Mouse (Mus musculus) hindbrain, embryonic 13.5 days (tissue): ENCODE measurements around the gene Ampd2. TPM values are rescaled to one million over a fixed set of nuclear protein-coding genes. Genes with fewer than 3 reads are reported as not detected.

ENCODE experiments used
- ATAC-seq: fragments of 200-750 bp; cut with Nextera tagmentation; 2 replicates; pipeline ENCODE4 v1.8.0; 2017; ENCODE audit warnings: moderate TSS enrichment; ENCODE audit not compliant: low FRiP score
- H3K27ac ChIP-seq: fragments of 300-500 bp; sonication (generic); 2 replicates; pipeline ENCODE4 v1.5.1; 2015; ENCODE audit warnings: inconsistent platforms, mild to moderate bottlenecking, moderate library complexity
- H3K27me3 ChIP-seq: fragments of 300-500 bp; sonication (generic); 2 replicates; pipeline ENCODE4 v1.6.1; 2015; ENCODE audit warnings: mild to moderate bottlenecking, inconsistent platforms
- H3K36me3 ChIP-seq: fragments of 300-500 bp; sonication (generic); 2 replicates; pipeline ENCODE4 v1.6.1; 2015; ENCODE audit warnings: mild to moderate bottlenecking, inconsistent platforms
- H3K4me1 ChIP-seq: fragments of 300-500 bp; sonication (generic); replicated peaks from 2 replicates; pipeline ENCODE4 v1.6.1; 2015; ENCODE audit warnings: inconsistent platforms
- H3K4me2 ChIP-seq: fragments of 300-500 bp; sonication (generic); 2 replicates; pipeline ENCODE4 v1.6.1; 2015; ENCODE audit warnings: inconsistent platforms, mild to moderate bottlenecking, moderate library complexity
- H3K4me3 ChIP-seq: fragments of 300-500 bp; sonication (generic); 2 replicates; pipeline ENCODE4 v1.5.1; 2015; ENCODE audit warnings: mild to moderate bottlenecking, inconsistent platforms
- H3K9ac ChIP-seq: fragments of 300-500 bp; sonication (generic); 2 replicates; pipeline ENCODE4 v1.6.1; 2015; ENCODE audit warnings: mild to moderate bottlenecking, inconsistent platforms
- H3K9me3 ChIP-seq: fragments of 300-500 bp; sonication (generic); 2 replicates; pipeline ENCODE4 v1.6.1; 2016; ENCODE audit warnings: inconsistent platforms
- WGBS: fragments of 180-500 bp; shearing (Covaris S2); methylation state at CpG from one replicate; pipeline ENCODE4 v1.1.7; 2015; 5-methylcytosine and 5-hydroxymethylcytosine counted together
- polyA plus RNA-seq: library from polyadenylated mRNA; unstranded; fragments of >200 nt; fragmentation: Nextera tagmentation; extraction: Ambion mirVana; gene quantifications from 2 replicates; pipeline ENCODE4 v1.2.1, GENCODE M21; 2015

Gene Ampd2
- polyA plus RNA-seq, 1 experiment from 2014 or later = 50.9 TPM

GRCm38 (mm10) chr3:108113591-108114289, 27.3 kb upstream of the Ampd2 start:
- WGBS = 92% methylated on average over 7 of the region's 7 CpGs
- no peak overlapping the region for H3K9ac ChIP-seq
- no peak overlapping the region for H3K27ac ChIP-seq
- H3K4me1 ChIP-seq = no peaks in the 10 kb centered on the region
- H3K27me3 ChIP-seq = no peaks in the 10 kb centered on the region
- H3K4me3 ChIP-seq = no peak overlapping the region
- no peak overlapping the region for H3K4me2 ChIP-seq
- ATAC-seq = no peak
- H3K36me3 ChIP-seq = peaks cover 77% of the 10 kb centered on the region
- H3K9me3 ChIP-seq = no peaks in the 10 kb centered on the region

DNA sequence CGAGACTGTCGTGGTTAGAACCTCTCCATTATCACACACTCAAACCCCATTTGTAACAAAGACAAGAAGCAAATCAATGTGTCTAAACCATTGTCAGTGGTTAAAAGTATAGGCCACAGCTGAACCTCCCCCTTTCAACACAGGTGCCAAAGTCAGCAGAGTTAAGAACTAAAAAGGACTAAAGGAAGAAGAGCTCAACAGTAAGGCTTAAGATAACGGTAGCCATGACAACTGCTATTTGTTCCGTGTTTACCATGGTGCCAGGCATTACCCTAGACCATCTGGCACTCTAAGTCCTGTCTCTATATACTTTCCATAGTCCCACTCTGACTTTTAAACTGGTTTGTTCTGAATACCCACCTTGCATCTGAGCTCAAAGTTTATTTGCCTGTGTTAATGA, 26.2 kb upstream of the Ampd2 start:
- Histone ChIP-seq H3K4me2 (no peak overlapping the region), H3K27me3 (no peaks in the 10 kb centered on the region), H3K9me3 (no peaks in the 10 kb centered on the region), H3K27ac (no peak overlapping the region), H3K36me3 (peaks cover 79% of the 10 kb centered on the region), H3K9ac (no peak overlapping the region), H3K4me3 (no peak overlapping the region), H3K4me1 (no peaks in the 10 kb centered on the region)
- 85% methylated on average over 4 of the region's 4 CpGs for WGBS
- ATAC-seq = no peak

DNA sequence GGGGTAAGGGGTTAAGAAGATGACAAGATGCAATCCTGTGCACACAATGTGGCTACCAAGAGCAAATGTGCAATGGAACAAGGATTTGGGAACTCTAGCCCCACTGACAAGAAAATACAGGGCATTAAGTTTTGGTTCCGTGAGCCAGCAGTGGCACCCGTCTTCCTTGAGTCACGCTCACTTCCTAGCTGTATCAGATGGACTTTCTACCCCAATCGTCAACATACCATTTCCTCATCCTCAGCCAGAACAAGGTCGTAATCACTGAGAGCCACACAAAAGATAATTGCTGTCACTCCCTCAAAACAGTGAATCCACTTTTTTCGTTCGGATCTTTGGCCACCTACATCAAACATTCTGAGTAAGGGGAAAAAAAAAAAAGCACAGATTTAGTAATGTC, 25.8 kb upstream of the Ampd2 start:
- H3K27ac ChIP-seq = no peak overlapping the region
- no peak overlapping the region for H3K4me3 ChIP-seq
- H3K4me1 ChIP-seq = no peaks in the 10 kb centered on the region
- no peaks in the 10 kb centered on the region for H3K9me3 ChIP-seq
- no peaks in the 10 kb centered on the region for H3K27me3 ChIP-seq
- H3K4me2 ChIP-seq = no peak overlapping the region
- no peak overlapping the region for H3K9ac ChIP-seq
- ATAC-seq = no peak
- peaks cover 77% of the 10 kb centered on the region for H3K36me3 ChIP-seq
- WGBS = 90% methylated on average over 7 of the region's 7 CpGs

DNA sequence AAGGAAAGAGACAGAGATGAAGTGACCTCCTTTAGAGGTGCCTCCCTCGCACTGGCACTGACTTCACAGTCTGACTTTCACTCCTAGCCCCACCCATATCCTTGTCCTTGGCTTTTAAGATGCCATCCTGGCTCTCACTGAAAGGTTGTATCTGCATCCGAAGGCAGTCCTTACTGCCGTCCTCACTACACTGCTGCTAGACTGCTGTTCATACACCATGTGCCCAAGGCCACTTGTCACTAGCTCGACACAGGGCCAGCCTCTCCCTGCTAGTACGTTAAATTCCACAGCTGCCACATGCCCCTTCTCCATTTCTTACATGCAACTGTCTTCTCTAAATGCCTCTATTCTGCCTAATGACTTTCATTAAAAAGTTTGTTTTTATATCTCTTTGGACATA, 24.9 kb upstream of the Ampd2 start:
- Histone ChIP-seq H3K9ac (no peak overlapping the region), H3K4me1 (no peaks in the 10 kb centered on the region), H3K27me3 (no peaks in the 10 kb centered on the region), H3K4me2 (no peak overlapping the region), H3K4me3 (no peak overlapping the region), H3K36me3 (peaks cover 75% of the 10 kb centered on the region), H3K27ac (no peak overlapping the region), H3K9me3 (no peaks in the 10 kb centered on the region)
- ATAC-seq = no peak
- WGBS = 90% methylated on average over 5 of the region's 5 CpGs

GRCm38 (mm10) chr3:108105281-108105680, 18.8 kb upstream of the Ampd2 start:
- no peak overlapping the region for H3K4me3 ChIP-seq
- ATAC-seq = no peak
- H3K4me1 ChIP-seq = peaks cover 9% of the 10 kb centered on the region; the same call in 1 of the 2 replicates
- peaks cover 44% of the 10 kb centered on the region for H3K36me3 ChIP-seq
- H3K27ac ChIP-seq = no peak overlapping the region
- 90% methylated on average over 3 of the region's 3 CpGs for whole genome bisulfite sequencing
- no peak overlapping the region for H3K4me2 ChIP-seq
- H3K9me3 ChIP-seq = no peaks in the 10 kb centered on the region
- H3K9ac ChIP-seq = no peak overlapping the region
- H3K27me3 ChIP-seq = no peaks in the 10 kb centered on the region

DNA sequence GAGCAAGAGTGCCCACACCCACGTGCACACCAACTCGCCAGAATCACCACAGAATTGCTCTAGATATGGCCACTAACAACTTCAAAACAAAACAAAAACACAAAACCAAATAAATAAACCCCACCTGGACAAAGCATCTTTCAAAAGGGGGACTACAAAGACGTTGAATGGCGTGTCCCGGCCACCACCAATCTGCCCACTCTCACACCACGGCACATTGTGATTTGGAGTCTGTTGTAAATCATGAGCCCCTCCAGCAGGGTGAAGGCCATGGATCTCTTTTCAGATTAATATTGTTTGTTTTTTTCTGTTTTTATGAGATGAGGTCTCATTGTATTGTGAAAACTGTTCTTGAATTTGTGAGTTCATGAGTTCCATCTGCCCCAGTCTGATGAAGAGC, 15.6 kb upstream of the Ampd2 start:
- no peak overlapping the region for H3K9ac ChIP-seq
- H3K27ac ChIP-seq = no peak overlapping the region
- no peak for ATAC-seq
- H3K4me3 ChIP-seq = no peak overlapping the region
- peaks cover 16% of the 10 kb centered on the region for H3K36me3 ChIP-seq
- H3K4me1 ChIP-seq = peaks cover 9% of the 10 kb centered on the region; the same call in 1 of the 2 replicates
- WGBS = 87% methylated on average over 6 of the region's 6 CpGs
- H3K9me3 ChIP-seq = no peaks in the 10 kb centered on the region
- no peak overlapping the region for H3K4me2 ChIP-seq
- no peaks in the 10 kb centered on the region for H3K27me3 ChIP-seq

DNA sequence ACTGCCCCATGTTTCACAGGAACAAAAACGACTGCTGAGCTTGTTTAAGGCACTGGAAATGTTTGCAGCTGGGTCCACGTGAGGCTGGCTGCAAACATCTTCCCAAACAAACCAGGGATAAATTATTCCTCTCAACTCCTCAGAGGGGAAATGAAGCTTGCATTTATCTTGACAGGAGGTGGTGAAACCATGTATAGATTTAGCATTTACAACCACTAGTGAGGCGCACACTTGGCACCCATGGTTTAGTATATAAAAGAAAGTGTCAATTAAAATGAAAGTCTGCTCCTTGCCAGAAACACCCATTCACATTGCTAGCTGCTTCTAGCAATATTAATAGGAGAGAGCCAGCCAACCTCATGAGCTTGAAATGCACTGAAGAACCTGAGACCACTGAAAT, 15.1 kb upstream of the Ampd2 start:
- Histone ChIP-seq H3K4me1 (peaks cover 9% of the 10 kb centered on the region; the same call in 1 of the 2 replicates), H3K9ac (no peak overlapping the region), H3K9me3 (no peaks in the 10 kb centered on the region), H3K36me3 (peaks cover 15% of the 10 kb centered on the region), H3K4me3 (no peak overlapping the region), H3K4me2 (no peak overlapping the region), H3K27me3 (no peaks in the 10 kb centered on the region), H3K27ac (peak overlapping the region; percentile 40)
- 37% methylated on average over 3 of the region's 3 CpGs for WGBS
- no peak for ATAC-seq

- H3K4me3 ChIP-seq = no peak overlapping the region
- H3K27me3 ChIP-seq = no peaks in the 10 kb centered on the region
- H3K27ac ChIP-seq = no peak overlapping the region
- H3K4me1 ChIP-seq = peaks cover 9% of the 10 kb centered on the region; the same call in 1 of the 2 replicates
- H3K4me2 ChIP-seq = no peak overlapping the region
- WGBS = 91% methylated on average over 6 of the region's 6 CpGs
- no peak overlapping the region for H3K9ac ChIP-seq
- H3K36me3 ChIP-seq = no peaks in the 10 kb centered on the region
- no peaks in the 10 kb centered on the region for H3K9me3 ChIP-seq
- no peak for ATAC-seq
Measured at GRCm38 (mm10) chr3:108098316-108098715, 11.9 kb upstream of the Ampd2 start.

DNA sequence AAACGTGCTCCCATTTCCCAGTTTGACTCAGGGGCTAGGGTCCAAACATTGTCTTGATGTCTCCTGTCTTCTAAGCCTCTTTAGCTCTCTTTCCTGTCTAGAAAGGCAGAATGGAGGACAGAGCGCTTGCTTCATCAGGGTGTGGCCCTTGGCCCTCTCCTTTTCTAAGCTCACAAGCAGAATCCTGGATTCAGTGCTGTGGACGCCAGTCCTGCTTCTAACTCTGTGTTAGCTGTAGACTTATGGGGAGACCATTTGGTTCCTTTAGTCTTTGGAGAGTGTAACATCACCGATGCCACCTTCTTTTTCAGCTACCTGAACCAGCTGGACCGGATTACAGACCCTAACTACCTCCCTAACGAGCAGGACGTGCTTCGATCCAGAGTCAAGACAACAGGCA, 11.2 kb upstream of the Ampd2 start:
- WGBS = 90% methylated on average over 8 of the region's 8 CpGs
- H3K9me3 ChIP-seq = no peaks in the 10 kb centered on the region
- no peaks in the 10 kb centered on the region for H3K27me3 ChIP-seq
- no peak for ATAC-seq
- no peak overlapping the region for H3K4me3 ChIP-seq
- H3K9ac ChIP-seq = no peak overlapping the region
- H3K36me3 ChIP-seq = no peaks in the 10 kb centered on the region
- no peak overlapping the region for H3K27ac ChIP-seq
- H3K4me1 ChIP-seq = peaks cover 9% of the 10 kb centered on the region; the same call in 1 of the 2 replicates
- no peak overlapping the region for H3K4me2 ChIP-seq

DNA sequence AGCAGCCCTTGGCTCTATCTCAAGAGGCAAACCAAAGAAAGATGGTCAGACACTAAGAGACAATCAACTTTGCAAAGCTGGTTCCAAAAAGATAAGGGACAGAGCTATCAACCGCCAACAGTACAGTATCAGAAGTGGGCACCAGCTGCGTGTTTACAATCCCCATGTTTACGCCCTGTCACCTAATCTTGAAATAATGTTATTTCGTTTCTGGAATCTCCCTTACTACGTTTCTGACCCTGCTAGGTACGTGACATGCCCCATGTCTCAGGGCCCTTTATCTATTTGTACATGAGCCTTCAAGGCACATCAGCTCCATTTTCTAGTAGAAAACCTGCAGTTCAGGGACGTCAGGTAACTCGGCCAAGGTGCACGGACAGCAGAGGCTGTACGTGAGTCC, 10.3 kb upstream of the Ampd2 start:
- Histone ChIP-seq H3K27me3 (no peaks in the 10 kb centered on the region), H3K9me3 (no peaks in the 10 kb centered on the region), H3K4me3 (no peak overlapping the region), H3K27ac (no peak overlapping the region), H3K4me2 (no peak overlapping the region), H3K36me3 (no peaks in the 10 kb centered on the region), H3K4me1 (peaks cover 9% of the 10 kb centered on the region; the same call in 1 of the 2 replicates), H3K9ac (no peak overlapping the region)
- ATAC-seq = no peak
- WGBS = 88% methylated on average over 10 of the region's 10 CpGs

GRCm38 (mm10) chr3:108096226-108096625, 9.8 kb upstream of the Ampd2 start:
- H3K9ac ChIP-seq = no peak overlapping the region
- no peaks in the 10 kb centered on the region for H3K27me3 ChIP-seq
- no peaks in the 10 kb centered on the region for H3K36me3 ChIP-seq
- H3K4me2 ChIP-seq = no peak overlapping the region
- no peak overlapping the region for H3K27ac ChIP-seq
- WGBS = 72% methylated on average over 8 of the region's 8 CpGs
- no peaks in the 10 kb centered on the region for H3K9me3 ChIP-seq
- peaks cover 5% of the 10 kb centered on the region; the same call in 1 of the 2 replicates for H3K4me1 ChIP-seq
- no peak overlapping the region for H3K4me3 ChIP-seq
- ATAC-seq = no peak

DNA sequence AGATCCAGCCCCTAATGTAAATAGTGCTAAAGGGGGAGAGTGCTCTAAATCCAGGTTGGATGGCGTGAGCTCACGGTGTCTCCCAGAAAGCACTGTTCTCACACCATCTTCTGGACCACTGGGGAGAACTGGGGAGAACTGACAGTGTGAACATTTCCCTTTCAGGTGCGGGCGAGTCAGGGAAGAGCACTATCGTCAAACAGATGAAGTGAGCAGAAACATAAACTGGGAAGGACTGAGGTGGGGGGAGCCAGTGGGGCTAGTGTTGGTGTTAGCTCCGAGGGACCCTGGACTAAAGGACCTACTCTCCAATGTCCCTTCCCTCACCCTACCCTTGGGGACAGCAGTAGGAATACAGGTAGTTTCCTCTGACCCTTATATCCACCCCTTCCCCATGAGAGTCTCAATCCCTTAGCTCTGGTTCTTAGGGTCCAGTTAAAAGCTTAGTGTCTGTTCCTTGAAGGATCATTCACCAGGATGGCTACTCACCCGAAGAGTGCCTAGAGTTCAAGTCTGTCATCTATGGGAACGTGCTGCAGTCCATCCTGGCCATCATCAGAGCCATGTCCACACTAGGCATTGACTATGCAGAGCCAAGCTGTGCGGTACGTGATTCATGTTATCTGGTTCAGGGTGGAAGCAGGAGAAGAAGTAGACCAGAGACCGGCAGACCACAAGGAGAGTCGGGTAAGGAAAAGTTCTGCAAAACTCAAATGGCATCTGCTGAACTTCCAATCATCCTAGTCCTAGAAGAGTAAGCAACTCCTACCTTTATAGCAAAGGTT, 8.7 kb upstream of the Ampd2 start:
- Histone ChIP-seq H3K9me3 (no peaks in the 10 kb centered on the region), H3K36me3 (no peaks in the 10 kb centered on the region), H3K9ac (no peak overlapping the region), H3K4me1 (no peaks in the 10 kb centered on the region), H3K4me3 (no peak overlapping the region), H3K4me2 (no peak overlapping the region), H3K27me3 (no peaks in the 10 kb centered on the region), H3K27ac (no peak overlapping the region)
- no peak for ATAC-seq
- WGBS = 97% methylated on average over 12 of the region's 12 CpGs

DNA sequence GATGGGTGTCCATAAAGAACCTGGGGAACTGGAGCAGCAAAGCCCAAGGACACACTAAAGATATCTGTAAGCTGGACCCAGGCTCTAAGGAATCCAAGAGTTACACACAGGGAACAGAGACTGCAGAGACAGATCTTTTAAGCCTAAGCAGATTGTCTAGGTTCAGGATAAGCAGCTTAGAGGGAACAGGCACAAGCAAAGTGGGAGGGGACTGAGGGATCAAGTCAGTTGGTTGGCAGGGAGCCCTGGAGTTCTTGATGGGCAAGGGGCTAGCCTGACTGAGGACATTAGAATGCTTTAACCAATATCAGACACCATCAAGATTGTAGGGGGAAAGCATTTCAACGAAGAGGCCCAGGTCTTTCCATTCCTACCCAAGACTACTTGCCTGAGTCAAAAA, 7.7 kb upstream of the Ampd2 start:
- 97% methylated on average over 1 of the region's 1 CpGs for WGBS
- Histone ChIP-seq H3K4me3 (no peak overlapping the region), H3K27me3 (no peaks in the 10 kb centered on the region), H3K4me2 (no peak overlapping the region), H3K4me1 (no peaks in the 10 kb centered on the region), H3K9ac (no peak overlapping the region), H3K36me3 (no peaks in the 10 kb centered on the region), H3K27ac (no peak overlapping the region), H3K9me3 (no peaks in the 10 kb centered on the region)
- no peak for ATAC-seq
